Mouse (Mus musculus): ENCODE measurements around the gene Tmcc1.
"Not testable (repeated sequence)": the region's sequence is repeated elsewhere in the genome, so short reads cannot be mapped to it uniquely, and the experiment has no call there.

Tmcc1 gene

GRCm38 (mm10) chr6:116147386-116147785, 45.9 kb downstream of the Tmcc1 start:
- DNase-seq (ENCODE audit: low spot score): no peak

DNA sequence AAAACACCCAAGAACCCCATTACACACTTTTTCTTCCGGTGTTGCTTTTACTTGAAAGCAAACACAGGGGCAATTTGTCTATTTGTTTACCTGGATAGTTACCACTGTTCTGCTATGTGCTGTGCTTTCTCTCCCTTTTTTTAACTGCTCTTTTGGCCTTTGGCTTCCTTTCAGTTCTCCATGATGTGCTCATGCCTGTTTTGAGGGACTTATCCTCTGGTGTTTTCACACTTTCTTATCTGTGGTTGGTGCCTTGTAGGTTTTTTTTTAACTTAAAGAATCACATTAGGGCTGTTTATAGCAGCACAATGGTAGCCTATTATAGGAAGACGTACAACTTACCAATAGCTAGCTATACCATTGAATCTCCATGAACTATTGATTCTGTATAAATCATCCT, 51.6 kb downstream of the Tmcc1 start:
- DNase-seq (ENCODE audit: low spot score): no peak

DNA sequence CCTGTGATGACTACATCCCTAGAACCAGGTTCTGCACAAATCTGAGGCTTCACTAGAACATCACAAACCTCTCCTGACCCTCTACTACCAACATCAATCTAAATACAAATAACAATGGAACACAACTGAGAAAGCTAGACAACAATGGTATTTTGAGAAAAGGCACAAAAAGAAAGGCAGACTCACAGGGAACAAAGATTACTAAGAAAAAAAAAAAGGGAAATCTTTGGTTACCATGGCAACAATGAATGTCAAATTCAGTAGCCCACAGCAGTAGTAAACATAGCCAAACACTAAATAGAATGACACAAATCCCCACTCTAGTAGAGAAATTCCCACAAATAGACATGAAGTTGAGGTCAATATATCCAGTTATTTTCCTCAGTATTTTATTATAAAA, 52.5 kb downstream of the Tmcc1 start:
- DNase-seq (ENCODE audit: low spot score): no peak

- DNase-seq (ENCODE audit: low spot score): no peak
Observed at GRCm38 (mm10) chr6:116139143-116139856, 54.0 kb downstream of the Tmcc1 start.

- DNase-seq (ENCODE audit: low spot score): no peak
Observed at GRCm38 (mm10) chr6:116135971-116136632, 57.2 kb downstream of the Tmcc1 start.

DNA sequence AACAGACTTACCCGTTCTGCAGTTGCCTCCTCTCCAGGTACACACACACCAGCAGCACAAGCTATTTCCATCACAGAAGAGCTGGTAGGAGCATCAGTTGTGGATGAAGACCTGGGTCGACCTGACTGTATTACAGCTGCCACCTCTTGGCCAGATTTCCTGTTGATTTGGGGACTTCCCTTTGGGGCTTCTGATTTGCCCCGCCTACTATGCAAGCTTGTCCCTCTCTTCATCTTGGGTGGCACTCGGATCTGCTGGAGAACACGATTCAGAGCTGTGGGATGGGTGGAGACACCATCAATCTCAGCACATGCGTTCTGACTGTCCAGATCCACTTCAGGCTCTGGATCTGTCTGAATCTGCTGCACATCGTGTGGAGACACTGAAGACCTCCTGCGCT, 59.5 kb downstream of the Tmcc1 start:
- no peak for DNase-seq (ENCODE audit: low spot score)

DNA sequence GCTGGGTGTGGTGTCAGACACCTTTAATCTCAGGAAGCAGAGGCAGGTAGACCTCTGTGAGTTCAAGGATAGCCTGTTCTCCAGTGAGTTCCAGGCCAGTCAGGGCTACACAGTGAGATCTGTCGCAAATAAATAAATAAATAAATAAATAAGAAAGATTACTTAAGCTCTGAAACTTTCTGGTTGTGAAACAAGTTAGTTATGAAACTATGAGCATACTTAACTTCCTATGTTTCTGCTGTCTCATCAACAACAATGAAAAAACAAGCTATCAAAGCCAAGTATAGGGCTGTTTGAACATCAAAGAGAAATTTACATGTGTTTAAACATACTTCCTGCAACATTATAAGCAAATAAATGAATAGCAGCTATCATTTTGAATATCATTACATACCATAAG, 61.5 kb downstream of the Tmcc1 start:
- DNase-seq (ENCODE audit: low spot score): no peak

DNA sequence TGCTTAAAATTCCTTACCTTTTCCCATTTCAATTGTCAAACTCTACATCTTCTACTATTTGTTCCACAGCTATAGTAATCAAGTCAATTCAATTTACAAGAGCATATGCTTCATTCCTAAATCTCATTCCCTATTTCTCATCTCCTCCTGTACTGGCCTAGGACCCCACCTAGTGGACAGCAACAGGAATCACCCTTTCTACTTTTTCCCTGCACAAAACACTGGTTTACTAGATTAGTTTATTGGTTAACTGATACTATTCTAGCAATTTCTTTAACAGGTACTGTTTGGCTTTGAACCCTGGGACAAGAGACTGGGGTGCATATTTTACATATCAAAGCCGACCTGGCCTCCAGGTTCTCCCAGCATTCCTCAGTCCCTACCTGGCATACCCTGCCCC, 64.6 kb downstream of the Tmcc1 start:
- DNase-seq (ENCODE audit: low spot score): no peak

- DNase-seq (ENCODE audit: low spot score): no peak
Observed at GRCm38 (mm10) chr6:116127918-116128443, 65.3 kb downstream of the Tmcc1 start.

DNA sequence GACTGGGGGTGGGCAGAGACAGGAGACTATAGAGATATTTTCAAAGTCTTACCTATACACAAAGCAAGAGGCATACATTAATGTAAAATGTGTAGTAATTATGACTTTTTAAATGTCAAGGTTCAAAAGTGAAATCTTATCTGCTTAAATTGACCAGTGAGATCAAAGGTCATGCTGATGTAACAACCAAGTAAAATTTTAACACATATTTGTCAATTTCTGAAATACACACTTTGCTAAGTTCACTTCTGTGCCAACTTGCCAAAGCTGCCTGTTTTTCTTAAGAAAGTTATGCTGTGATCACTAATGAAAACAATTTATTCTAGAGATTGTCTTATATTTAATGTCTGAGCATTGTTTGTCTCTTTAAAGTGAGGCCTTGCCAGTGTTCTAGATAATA, 66.7 kb downstream of the Tmcc1 start:
- no peak for DNase-seq (ENCODE audit: low spot score)

GRCm38 (mm10) chr6:116122881-116123280, 70.4 kb downstream of the Tmcc1 start:
- no peak for DNase-seq (ENCODE audit: low spot score)

DNA sequence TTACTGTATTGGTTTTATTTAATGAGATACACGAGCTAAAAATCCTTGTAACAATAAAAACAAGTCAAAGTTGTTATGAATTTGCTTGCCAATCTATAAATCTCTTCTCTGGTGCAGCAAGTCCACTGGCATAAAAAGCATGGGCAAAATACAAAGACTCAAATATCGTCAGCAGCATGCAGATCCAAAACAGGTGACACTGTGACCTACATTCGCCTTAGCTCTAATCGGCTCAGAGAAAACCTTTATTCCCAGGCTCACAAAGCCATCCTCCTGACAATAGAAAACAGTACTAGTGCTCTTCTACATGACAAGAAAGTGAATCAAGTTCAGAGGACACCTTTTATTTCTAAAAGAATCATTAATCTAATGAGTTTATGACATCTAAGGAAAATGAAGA, 73.6 kb downstream of the Tmcc1 start:
- DNase-seq (ENCODE audit: low spot score): no peak

DNA sequence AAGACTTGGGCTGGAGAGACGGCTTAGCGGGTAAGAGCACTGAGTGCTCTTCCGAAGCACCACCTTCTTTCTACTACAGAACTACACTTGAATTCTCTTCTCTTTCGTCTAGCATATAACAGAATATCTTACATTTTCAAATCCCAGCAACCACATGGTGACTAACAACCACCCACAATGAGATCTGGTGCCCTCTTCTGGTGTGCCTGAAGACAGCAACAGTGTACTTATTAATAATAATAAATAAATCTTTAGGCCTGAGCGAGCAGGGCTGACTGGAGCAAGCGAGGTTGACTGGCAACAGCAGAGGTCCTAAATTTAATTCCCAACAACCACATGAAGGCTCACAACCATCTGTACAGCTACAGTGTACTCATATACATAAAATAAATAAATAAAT, 76.7 kb downstream of the Tmcc1 start:
- not testable (repeated sequence) for DNase-seq (ENCODE audit: low spot score)

- DNase-seq (ENCODE audit: low spot score): no peak
Observed at GRCm38 (mm10) chr6:116110588-116110987, 82.7 kb downstream of the Tmcc1 start.

GRCm38 (mm10) chr6:116107471-116108358, 85.6 kb downstream of the Tmcc1 start:
- DNase-seq (ENCODE audit: low spot score): peak; percentile 2

DNA sequence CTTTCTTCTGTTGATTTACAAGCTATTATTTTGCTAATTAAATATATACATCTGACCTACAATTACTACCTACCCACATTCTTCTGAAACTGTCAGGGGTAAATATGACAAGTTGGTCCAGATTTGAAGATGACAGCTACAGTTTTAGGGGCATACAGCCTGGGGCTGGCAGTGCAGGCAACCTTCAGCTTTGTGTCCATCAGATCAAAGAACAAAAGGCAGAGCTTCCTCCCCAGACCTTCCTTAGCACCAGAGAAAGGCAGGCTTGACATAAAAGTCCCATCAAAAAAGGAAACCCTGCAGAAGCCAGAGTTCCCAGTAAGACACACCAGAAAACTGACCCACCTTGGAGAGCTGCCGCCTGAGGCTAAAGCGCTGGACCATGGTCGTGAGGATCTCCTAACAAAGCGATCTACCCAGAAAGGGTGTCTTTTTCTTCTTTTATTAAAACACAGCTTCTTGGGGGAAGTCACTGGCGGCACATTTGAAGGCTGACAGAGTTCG, 86.3 kb downstream of the Tmcc1 start:
- DNase-seq (ENCODE audit: low spot score): no peak

DNA sequence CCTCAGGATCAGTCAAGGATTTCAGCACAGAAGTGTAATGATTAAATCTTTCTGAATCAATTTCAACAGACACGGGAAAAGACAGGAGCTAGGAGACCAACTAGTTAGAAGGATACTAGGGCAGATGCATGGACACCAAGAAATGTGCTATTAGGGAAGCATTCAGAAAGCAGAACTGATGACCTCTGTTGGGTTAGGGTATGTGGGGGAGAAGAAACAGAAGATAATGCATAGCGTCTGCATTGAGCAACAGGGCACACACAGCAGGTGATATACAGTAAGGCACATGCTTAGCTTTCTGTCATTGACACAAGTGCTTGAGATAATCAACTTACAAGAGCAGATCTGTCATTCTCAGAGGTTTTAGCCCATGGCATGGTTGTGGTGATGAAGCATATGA, 95.7 kb downstream of the Tmcc1 start:
- no peak for DNase-seq (ENCODE audit: low spot score)

- no peak for DNase-seq (ENCODE audit: low spot score)
Observed at GRCm38 (mm10) chr6:116089402-116089801, 103.9 kb downstream of the Tmcc1 start.

DNA sequence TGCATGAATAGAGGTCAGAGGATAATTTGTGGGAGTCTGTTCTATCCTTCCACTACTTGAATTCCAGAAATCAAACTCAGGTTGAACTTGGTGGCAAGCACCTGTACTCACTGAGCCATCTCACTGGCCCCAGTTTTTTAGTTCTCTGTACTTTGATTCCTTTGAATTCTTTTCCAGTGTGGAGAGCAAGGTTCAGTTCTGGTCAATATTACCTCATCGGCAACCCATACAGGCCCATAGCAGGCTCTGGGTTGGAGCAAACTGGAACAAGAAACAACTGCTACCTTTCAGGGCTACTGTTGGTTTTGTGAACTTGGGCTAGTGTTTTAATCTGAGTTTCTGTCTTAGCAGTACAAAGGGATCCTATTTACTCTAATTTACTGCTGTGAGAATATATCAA, 107.2 kb downstream of the Tmcc1 start:
- DNase-seq (ENCODE audit: low spot score): no peak

DNA sequence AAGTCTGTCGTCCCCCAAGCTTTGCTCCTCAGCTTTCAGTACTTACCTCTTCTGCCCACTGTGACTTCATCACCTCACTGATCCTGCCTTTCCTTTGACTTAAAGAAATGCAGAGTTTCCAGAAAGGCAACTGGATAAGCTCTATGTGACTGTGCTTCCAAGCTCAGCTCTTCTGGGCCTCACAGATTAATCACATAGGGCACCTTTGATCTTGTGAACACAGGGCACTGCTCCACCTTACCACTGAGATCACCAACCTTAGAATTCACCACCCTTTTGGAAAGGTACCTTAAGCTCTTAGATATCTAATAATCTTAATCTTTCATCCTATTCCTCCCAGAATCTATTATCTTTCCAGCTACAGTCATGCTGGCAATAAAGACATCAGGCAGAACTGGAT, 111.0 kb downstream of the Tmcc1 start:
- no peak for DNase-seq (ENCODE audit: low spot score)

GRCm38 (mm10) chr6:116081375-116081774, 111.9 kb downstream of the Tmcc1 start:
- DNase-seq (ENCODE audit: low spot score): no peak

DNA sequence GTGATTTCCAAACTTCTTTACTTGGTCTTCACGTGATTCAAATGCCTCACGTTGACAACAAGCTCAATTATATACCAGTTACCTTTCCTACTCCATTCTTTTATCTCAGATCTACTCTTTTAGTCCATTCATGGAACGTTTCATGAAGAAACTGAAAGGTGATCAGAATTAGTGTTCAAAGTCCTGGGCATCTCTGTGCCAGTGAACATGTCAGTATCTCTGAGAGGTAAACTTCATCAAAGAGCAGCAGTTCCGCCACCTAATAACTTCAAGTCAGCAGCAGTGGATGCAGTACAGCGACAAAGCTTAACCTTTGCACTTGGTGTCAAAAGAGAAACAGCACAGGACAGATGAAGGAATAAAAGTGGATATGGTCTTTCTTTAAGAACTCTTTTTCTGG, 112.5 kb downstream of the Tmcc1 start:
- no peak for DNase-seq (ENCODE audit: low spot score)
